ENCODE assay signal across 22 mouse cellular contexts in the genomic region with DNA sequence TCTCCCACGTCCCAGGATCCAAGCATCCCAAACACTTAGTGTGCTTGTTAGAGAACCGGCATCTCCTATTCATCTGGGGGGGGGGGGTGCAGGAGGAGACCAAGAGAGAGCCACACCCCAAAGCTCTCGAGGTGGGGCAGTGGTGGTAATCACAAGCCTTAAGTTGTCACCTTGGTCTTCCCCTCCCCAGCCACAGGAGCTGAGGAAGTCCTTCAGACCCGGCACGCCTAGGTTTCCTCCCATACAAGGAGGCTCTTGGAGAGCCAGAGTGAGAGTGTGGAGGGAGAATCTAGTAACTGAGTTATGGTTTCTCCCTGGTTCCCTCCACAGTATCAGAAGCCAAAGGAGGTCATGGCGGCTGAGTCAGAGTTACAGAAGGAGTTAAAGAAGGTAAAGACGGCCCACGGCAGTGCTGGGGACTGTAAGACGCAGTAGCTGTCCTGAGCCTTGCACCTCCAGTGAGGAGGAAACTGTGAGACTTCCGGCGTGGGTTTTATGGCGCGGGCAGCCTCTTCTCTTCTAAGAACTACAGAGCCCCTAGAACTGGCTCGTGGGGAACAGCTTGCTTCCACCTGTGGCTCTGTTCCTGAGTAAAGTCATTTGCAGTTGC. TPM values are rescaled to one million over a fixed set of nuclear protein-coding genes. Genes with fewer than 3 reads are reported as not detected.
DNase-seq lines count a peak whose midpoint lies in the region; ATAC-seq and TF ChIP-seq lines count a peak whose summit lies in the region.
"Had no signal": no experiment of that assay in that cellular context is flagged by ENCODE, and none has a peak within 500 bp of the region (broad histone marks: within the 10 kb centered on the region; RNA-seq: fewer than 3 reads in every experiment).

No protein-coding gene starts in this region.

- ATAC-seq in liver, postnatal 0 days = no peak
- no peak for ATAC-seq in liver, embryonic 12.5 days
- peak; percentile 40 for ATAC-seq in CD4-positive, CD25-positive, alpha-beta regulatory T cell, adult 4 months

- peaks cover 18% of the 10 kb centered on the region for H3K36me3 ChIP-seq in liver, postnatal 0 days (replicated peaks; ENCODE audit: insufficient read depth, low read length)
- peaks cover 46% of the 10 kb centered on the region for H3K36me3 ChIP-seq in liver, embryonic 12.5 days

- H3K27ac ChIP-seq in liver, postnatal 0 days (ENCODE audit: low read depth) = no peak overlapping the region
- no peak overlapping the region; the same call in 1 of the 2 replicates for H3K27ac ChIP-seq in liver, embryonic 12.5 days
- H3K27ac ChIP-seq: hindbrain, embryonic 15.5 days; liver, embryonic 15.5 days; midbrain, embryonic 12.5 days; stomach, postnatal 0 days had no signal

- H3K4me1 ChIP-seq in liver, postnatal 0 days (ENCODE audit: insufficient read depth) = peaks cover 27% of the 10 kb centered on the region
- peaks cover 60% of the 10 kb centered on the region for H3K4me1 ChIP-seq in liver, embryonic 12.5 days

- no peaks in the 10 kb centered on the region for H3K9me3 ChIP-seq in liver, postnatal 0 days (ENCODE audit: low read length)
- no peaks in the 10 kb centered on the region for H3K9me3 ChIP-seq in liver, embryonic 12.5 days (replicated peaks)
- H3K9me3 ChIP-seq: hindbrain, embryonic 15.5 days; limb, embryonic 12.5 days; liver, embryonic 15.5 days; midbrain, embryonic 12.5 days had no signal

- TF ChIP-seq EP300 in liver, postnatal 0 days (IDR thresholded peaks at IDR 0.05; ENCODE audit: low read depth) = no peak

- H3K27me3 ChIP-seq in liver, postnatal 0 days (ENCODE audit: insufficient read depth, low read length) = no peaks in the 10 kb centered on the region
- no peaks in the 10 kb centered on the region for H3K27me3 ChIP-seq in liver, embryonic 12.5 days (replicated peaks)
- H3K27me3 ChIP-seq: hindbrain, embryonic 15.5 days; limb, embryonic 12.5 days; liver, embryonic 15.5 days had no signal

- no peak overlapping the region for H3K4me3 ChIP-seq in liver, postnatal 0 days (ENCODE audit: low read depth, low read length)
- H3K4me3 ChIP-seq in liver, embryonic 12.5 days = no peak overlapping the region
- H3K4me3 ChIP-seq: erythroblast, embryonic 14.5 days; hindbrain, embryonic 15.5 days; limb, embryonic 12.5 days; liver, embryonic 15.5 days; midbrain, embryonic 12.5 days had no signal

- H3K9ac ChIP-seq in liver, postnatal 0 days (replicated peaks) = no peak overlapping the region
- H3K9ac ChIP-seq in liver, embryonic 12.5 days = no peak overlapping the region
- H3K9ac ChIP-seq: hindbrain, embryonic 15.5 days; limb, embryonic 12.5 days; liver, embryonic 15.5 days had no signal

- 49% methylated on average over 14 of the region's 14 CpGs for WGBS in liver, postnatal 0 days (ENCODE audit: insufficient replicate concordance)
- WGBS in liver, embryonic 12.5 days (ENCODE audit: insufficient replicate concordance) = 51% methylated on average over 14 of the region's 14 CpGs

- 0 out of 2 replicates have a peak overlapping the region, but pooled peaks have one; percentile 2 for H3K4me2 ChIP-seq in liver, postnatal 0 days (ENCODE audit: low read depth, low read length)
- no peak overlapping the region for H3K4me2 ChIP-seq in liver, embryonic 12.5 days
- H3K4me2 ChIP-seq: hindbrain, embryonic 15.5 days; limb, embryonic 12.5 days; liver, embryonic 15.5 days; midbrain, embryonic 12.5 days had no signal

- TF ChIP-seq CTCF in liver, postnatal 0 days (IDR thresholded peaks at IDR 0.05; ENCODE audit: low read depth) = no peak

- DNase-seq in liver, postnatal 0 days = no peak
- DNase-seq in induced T-regulatory cell, adult 2 months (ENCODE audit: low read depth) = peak; percentile 79
- DNase-seq in thymus, postnatal 10 days (ENCODE audit: low spot score in 2 of 2) = peak; percentile 69 to 70
- DNase-seq in right cerebral cortex, adult 2 months (ENCODE audit: low spot score in 2 of 2) = no peak
- DNase-seq in cerebellum, adult 9-11 months = no peak
- DNase-seq in cerebellum, postnatal 36 days = no peak
- DNase-seq: adrenal gland, adult 2 months; cerebellum, adult 11 months; cerebellum, postnatal 25 days; heart, adult 18-20 months; heart, postnatal 14 days; kidney, adult 8-10 months; kidney, postnatal 25 days; right cerebral cortex, adult 18-20 months had no signal

RNA-seq across cellular contexts. Expression of a gene that starts 16.8 kb away (rescaled TPM):
- 12.8 and 13.1 TPM in 2 replicates for polyA plus RNA-seq in liver, postnatal 0 days (2015; fragmentation: Nextera tagmentation; extraction: Ambion mirVana)
- 21.4 and 25.5 TPM in 2 replicates for polyA plus RNA-seq in liver, embryonic 12.5 days (2016; fragmentation: Nextera tagmentation; extraction: Ambion mirVana)
- polyA plus RNA-seq in CD4-positive, CD25-positive, alpha-beta regulatory T cell, adult 4 months (2017; shearing (Covaris generic)) = 10 to 100 TPM; 56.4 to 76.1 TPM

RNA-seq across cellular contexts. Expression of a gene that starts 16.9 kb away (rescaled TPM):
- 3.1 and 3.4 TPM in 2 replicates for polyA plus RNA-seq in liver, postnatal 0 days (2015; fragmentation: Nextera tagmentation; extraction: Ambion mirVana)
- polyA plus RNA-seq in liver, embryonic 12.5 days (2016; fragmentation: Nextera tagmentation; extraction: Ambion mirVana) = 9.2 and 9.9 TPM in 2 replicates
- 10 to 100 TPM; 21.7 to 37.7 TPM for polyA plus RNA-seq in CD4-positive, CD25-positive, alpha-beta regulatory T cell, adult 4 months (2017; shearing (Covaris generic))

Comparison
In these comparisons a context has a peak if more than half of its experiments do, and no peak if none do; other contexts are left out.
1. DNase-seq: peak in induced T-regulatory cell, adult 2 months (single experiment) and thymus, postnatal 10 days (2 of 2); none in liver, postnatal 0 days (single experiment), right cerebral cortex, adult 2 months (0 of 2), cerebellum, adult 9-11 months (single experiment) and cerebellum, postnatal 36 days (0 of 2).